Mouse (Mus musculus): Measurements from ENCODE around the gene Paf1. TPM values are rescaled to one million over a fixed set of nuclear protein-coding genes. Genes with fewer than 3 reads are reported as not detected.

The Paf1 gene
- total RNA-seq, 2 experiments from 2014 or later, result 29.5 to 31.2 TPM

DNA sequence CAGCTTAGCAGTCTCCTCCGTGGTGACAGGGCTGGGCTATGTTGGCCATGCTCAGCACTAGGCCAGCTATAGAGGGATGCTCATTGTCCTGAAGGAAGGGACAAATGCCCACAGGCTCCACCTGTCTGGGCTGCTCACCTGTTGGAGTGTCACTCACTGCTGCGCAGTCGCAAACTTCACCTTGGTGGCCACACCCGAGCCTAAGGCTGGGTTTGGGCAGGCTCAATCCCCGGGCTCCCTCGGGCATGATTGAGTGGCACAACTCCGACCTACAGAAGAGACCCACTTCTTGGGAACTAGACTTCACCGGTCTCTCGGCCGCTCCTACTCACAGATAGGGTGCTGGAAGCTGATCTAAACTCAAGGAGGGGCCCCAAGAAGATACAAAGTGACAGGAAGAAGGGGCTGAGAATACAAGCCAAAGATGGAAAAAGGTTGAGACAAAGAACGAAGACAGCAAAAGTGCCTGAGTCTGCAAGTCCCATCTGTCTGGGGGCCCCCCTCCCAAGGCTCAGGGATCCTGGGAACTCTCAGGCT, 21.7 kb upstream of the Paf1 start:
- no peak for DNase-seq (ENCODE audit: low spot score)

DNA sequence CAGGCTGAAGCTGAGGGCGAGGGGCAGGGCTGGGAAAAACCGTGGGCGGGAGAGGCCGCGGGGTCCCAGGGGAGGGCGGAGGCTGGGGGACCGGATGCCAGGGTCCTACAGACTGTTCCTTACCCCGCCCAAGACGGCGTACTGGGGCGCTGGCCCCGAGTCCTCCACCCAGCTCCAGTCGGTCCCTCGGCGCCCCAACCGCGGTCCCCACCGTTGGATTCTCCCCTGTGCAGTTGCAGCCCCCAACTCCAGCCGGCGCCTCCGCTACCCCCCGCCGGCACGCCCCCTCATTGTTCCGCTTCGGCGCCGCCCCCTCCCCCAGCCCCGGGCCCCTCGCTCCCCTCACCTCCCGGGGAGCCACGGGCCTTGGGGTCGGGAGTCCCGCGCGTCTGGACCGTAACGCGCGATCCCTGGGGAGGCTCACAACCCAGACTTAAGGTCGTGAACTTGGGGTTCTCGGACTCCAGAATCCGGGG, 21.2 kb upstream of the Paf1 start:
- DNase-seq (ENCODE audit: low spot score), result peak; percentile 65

GRCm38 (mm10) chr7:28372251-28373108, 20.3 kb upstream of the Paf1 start, which contains the start of gene Plekhg2:
Gene Plekhg2 (minus strand): TSS chr7:28372599.
- DNase-seq (ENCODE audit: low spot score), result peak; percentile 98

GRCm38 (mm10) chr7:28373131-28373581, 19.6 kb upstream of the Paf1 start:
- peak; percentile 89 for DNase-seq (ENCODE audit: low spot score)

DNA sequence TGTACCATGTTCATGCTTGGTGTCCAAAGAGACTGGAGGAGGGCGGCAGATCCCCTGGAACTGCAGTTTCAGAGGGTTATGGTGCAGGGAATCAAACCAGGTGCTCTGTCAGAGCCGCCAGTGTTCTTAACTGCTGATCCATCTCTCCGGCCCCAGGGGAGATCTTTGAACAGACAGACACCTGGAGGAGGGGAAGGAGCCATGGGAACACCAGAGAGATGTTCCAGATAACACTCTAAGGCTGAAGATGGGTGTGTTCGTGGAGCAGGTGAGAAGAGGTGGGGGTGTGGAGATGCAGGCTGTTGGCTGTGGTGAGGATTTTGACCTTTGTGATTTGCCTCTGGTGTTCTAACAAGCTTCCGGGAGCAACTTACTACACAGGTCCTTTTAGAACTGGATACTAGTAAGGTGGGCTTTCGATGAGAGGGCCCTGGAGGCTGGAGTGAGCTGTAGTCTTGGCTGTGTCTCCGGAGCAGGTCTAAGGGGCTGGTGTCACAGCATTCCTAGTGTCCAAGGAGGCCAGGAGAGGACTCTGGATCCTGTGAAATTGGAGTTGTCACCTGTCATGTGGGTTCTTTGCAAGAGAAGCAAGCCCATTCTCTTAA, 18.8 kb upstream of the Paf1 start:
- DNase-seq (ENCODE audit: low spot score), result no peak

- no peak for DNase-seq (ENCODE audit: low spot score)
Observed at GRCm38 (mm10) chr7:28374647-28375046, 18.1 kb upstream of the Paf1 start.

GRCm38 (mm10) chr7:28375176-28375921, 17.4 kb upstream of the Paf1 start:
- peak; percentile 94 for DNase-seq (ENCODE audit: low spot score)

- peak; percentile 92 for DNase-seq (ENCODE audit: low spot score)
Observed at GRCm38 (mm10) chr7:28376011-28376771, 16.6 kb upstream of the Paf1 start.

DNA sequence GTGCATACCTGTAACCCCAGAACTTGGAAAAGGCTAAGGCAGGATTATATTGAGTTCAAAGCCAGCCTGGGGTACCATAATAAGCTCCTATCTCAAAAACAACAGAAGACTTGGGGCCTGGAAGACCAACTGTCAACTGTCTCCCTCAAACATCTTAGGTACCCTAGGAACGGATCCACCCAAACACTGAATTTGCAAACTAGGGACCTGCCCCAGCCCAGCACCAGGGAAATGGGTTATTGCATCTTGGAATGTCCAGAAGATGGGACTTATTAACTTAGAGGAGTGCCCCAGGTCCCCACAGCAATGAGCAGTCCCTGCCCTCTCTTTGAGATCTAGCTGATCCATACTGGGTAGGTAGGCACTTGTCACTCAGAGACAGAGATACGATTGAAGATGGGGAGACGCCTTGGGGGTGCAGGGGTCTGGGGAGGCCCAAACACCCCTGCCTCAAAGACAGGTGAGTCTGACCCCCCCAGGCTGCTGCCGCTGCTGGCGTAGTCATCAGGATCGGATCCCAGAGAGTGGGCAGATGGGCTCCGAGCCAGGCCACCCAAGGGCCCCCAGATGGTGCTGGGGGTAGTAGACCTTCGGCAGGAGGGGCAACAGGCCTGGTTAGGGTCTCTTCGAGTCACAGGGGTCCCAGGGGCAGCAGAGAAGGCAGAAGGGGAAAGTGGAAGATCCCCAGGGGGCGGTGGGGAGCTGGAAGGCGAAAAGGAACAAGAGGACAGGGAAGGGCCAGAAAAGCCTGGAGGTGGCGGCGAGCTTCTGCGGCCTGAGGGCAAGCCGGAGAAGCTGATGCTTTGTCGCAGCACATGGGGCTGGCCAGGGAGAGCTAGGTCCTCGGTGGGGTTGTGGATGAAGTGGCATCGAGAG, 15.3 kb upstream of the Paf1 start:
- DNase-seq (ENCODE audit: low spot score), result peak; percentile 43

DNA sequence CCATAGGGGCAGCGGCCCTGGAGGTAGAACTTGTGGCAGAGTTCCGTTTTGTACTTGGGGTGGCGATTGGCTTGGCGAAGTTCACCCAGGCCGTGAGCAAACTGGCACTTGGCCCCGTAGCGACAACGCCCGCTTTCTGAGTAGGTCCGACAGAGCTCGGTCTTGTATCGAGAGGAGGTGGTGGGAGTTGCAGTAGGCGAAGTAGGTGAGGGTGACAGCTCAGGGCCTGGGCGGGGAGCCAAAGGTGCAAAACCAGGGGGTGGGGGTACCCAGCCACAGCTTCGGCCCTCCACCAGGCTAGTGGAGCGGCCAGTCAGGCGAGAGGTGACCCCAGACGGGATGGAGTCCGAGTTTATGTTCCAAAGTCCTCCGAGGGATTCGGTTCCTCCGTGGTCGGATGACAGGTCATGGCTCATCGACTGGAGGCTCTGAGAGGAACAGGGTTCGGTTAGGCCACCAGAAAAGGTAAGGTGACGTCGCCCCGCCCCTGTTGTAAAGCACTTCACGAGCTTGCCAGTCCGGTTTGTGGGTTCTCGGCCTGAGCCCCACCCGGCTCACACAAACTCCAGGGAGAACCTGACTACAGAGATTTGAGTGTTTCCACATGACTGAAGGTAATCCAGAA, 14.6 kb upstream of the Paf1 start:
- peak; percentile 76 for DNase-seq (ENCODE audit: low spot score)

- DNase-seq (ENCODE audit: low spot score), result peak; percentile 96
Observed at GRCm38 (mm10) chr7:28378769-28379651, 13.7 kb upstream of the Paf1 start.

- DNase-seq (ENCODE audit: low spot score), result no peak
Observed at GRCm38 (mm10) chr7:28380237-28381016, 12.3 kb upstream of the Paf1 start, which contains the start of gene Zfp36. Gene Zfp36 (minus strand): TSS chr7:28380253.

DNA sequence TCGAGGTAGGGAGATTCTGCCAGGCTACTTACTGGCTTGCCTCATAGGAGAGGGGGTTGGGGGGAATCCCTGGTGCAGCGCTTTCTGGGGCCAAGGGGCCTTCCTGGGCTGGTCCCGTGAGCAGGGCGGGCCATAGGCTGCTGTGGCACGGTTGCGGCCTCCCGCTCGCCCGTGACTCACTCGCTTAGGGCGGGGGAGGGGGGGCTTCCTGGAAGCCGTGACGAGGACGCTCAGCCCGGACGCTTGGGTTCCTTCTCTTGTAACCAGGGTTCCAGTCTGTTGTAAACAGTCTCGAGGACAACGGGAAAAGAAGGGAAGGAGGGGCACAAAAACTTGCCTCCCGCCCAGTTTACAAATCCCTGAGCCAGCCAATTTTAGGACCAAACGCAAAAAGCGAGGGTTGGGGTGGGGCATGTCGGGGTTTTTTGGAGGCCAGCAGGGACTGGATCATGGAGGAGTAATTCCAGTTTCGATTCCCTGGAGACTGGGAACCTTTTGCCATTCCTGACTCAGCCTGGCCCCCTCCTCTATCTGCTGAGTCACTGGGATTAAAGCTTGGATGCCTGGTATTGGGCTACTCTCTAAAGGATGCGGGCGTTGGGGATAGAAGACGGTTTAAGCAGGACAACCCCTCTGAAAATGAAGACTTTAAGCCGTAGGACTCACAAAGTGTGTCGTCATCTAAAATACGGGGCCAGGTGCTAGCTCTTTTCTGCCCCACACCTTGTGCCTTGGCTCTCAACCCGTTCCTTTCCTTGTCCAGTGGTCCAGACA, 11.5 kb upstream of the Paf1 start:
- DNase-seq (ENCODE audit: low spot score), result peak; percentile 90

DNA sequence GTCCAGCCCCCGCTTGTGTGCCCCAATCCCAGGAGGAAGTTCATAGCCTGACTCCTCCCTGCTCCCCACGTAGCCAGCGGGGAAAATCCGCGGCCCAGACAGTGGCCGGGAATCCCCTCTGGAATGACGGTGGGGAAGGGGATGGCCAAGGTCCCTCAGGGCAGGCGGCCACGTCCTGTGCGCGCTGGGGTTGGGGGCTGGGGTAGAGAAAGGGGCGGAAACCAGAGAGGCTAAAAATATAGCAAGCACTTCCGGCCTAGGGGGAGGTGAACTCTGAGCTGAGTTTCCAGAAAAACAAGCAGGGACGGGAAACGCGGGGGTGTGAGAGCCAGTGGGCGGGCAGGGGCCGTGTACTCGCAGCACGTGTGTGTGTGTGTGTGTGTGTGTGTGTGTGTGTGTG, 10.8 kb upstream of the Paf1 start:
- peak; percentile 86 for DNase-seq (ENCODE audit: low spot score)

DNA sequence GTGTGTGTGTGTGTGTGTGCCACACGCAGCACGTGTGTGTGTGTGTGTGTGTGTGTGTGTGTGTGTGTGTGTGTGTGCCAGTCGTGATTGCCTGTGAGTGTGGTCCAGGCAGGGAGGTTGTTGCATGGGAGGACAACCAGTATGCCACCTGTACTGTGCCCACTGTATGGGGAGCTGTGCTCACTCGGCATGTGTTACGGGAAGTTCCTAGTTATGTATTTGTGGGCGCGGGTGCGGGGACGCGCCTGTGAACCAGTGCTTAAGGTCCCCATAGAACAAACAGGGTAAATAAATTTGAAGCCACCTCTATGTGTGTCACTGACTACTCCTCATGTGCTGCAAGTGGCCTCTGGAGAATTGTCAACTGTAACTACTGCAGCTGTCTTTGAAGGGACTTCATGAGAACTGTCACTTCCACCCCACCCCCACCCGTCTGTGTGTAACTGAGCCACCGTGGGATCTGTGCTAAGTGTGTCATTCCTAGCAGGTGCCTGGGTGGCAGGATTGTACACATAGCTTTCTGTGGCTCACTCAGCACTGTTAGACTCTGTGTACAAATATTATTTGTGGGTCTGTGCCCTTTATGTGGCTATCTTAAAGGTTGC, 10.3 kb upstream of the Paf1 start:
- DNase-seq (ENCODE audit: low spot score), result peak; percentile 32

DNA sequence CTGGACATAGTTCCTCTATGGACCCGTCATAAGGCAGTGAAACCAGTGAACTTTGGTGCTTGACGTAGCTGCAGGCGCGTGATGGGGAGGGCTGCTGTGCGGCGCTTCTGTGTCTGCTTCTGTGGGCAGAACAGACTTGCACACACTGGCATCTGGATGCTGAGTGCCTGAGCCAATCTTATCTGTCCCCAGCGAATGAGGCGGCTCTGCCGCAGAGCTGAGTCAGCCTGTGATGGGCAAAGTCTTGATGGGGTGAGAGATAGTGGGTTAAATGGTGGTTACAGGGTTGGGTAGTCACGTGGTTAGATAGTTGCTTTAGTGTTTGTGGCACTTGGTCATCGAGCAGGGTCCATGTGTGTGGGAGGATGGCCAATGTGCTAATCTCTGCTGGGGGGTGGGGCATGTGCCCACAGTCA, 9.8 kb upstream of the Paf1 start:
- peak; percentile 47 for DNase-seq (ENCODE audit: low spot score)
